Mouse (Mus musculus) ovary, adult 18-20 months (tissue): ENCODE results near the gene Cops9.

Source experiments
- DNase-seq: peaks from one replicate; pipeline ENCODE4 v3.0.0; 2022; ENCODE audit warnings: low spot score, mixed read lengths

Gene Cops9

DNA sequence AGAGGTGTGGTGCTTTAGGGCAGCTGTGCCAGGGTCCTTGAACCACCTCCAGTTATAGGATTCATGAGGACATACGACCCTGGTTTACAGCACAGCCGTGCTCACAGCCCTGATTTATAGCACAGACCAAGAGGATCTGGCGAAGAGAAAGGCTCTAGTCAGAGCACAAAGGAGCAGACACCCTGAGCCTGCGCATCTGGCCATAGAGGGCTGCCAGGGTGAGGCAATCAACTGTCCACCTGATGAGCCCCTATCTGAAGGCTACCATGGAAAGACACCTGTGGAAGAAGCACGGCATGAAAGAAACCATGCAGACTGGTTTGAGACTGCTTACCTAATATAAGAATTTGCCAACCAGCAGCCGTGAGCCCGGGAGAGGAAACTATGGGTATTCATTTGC, 4.8 kb upstream of the Cops9 start:
- DNase-seq = no peak

DNA sequence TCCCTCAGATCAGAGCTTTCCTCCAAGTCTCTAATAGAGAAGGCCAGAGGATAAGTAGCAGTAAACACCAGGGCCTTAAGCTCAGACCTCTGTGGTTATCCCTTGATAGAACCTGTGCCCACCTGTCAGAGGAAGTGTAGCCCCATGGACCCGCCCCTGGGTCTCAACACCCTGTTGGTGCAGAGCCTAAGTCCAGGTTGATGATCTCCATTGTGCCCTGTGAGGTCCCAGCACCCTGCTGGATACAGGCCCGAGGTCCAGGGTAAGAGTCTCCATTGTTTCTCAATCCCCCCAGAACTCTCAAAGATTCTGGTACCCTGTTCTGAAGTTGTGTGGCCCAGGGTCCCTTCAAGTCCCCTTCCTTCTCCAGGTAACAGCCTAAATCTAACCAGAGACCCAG, 4.3 kb upstream of the Cops9 start:
- DNase-seq = no peak

GRCm38 (mm10) chr1:92644916-92645315, 3.1 kb upstream of the Cops9 start:
- DNase-seq = no peak

GRCm38 (mm10) chr1:92643691-92644090, 1.9 kb upstream of the Cops9 start:
- DNase-seq = no peak

GRCm38 (mm10) chr1:92640393-92640792, 1.4 kb downstream of the Cops9 start:
- no peak for DNase-seq

DNA sequence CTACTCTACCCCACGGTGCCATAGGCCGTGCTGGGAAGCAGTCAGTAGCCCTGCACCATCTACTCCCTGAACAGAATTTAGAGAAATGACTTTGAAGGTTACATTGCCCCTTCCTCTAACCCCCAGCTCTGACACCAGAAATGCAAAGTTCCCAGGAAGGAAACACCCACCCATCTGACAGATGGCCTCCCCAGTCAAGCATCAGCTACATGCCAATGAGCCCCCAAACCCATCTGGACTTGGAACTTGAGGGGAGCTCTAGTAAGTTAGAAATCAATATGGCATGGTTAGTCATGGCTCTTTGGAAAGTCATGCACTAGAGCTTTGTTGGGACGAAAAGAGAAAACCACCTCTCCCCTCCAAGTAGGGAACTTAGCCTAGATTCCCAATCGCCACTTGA, 3.0 kb downstream of the Cops9 start:
- DNase-seq = no peak

DNA sequence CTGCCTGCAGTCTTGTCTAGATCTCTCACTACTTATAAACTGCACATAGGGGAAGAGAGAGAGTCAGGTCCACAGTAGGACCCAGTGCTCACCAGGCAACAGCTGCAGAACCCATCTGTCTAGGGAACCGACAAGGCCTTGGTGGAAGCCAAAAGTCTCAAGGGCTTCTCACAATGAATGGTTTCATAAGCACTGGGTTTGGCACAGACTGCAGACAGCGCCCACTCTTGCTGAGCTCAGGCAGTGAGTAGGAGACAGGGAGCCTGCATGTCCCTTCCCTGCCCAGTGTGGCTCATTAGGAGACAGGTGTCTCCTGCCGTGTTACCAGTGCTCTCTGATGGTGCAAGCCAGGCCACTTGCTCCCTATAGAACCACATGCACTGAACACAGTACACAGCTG, 3.6 kb downstream of the Cops9 start:
- no peak for DNase-seq

- no peak for DNase-seq
Observed at GRCm38 (mm10) chr1:92637501-92638172, 4.1 kb downstream of the Cops9 start.

GRCm38 (mm10) chr1:92636676-92637075, 5.1 kb downstream of the Cops9 start:
- DNase-seq = no peak

- no peak for DNase-seq
Observed at GRCm38 (mm10) chr1:92636015-92636414, 5.8 kb downstream of the Cops9 start.

DNA sequence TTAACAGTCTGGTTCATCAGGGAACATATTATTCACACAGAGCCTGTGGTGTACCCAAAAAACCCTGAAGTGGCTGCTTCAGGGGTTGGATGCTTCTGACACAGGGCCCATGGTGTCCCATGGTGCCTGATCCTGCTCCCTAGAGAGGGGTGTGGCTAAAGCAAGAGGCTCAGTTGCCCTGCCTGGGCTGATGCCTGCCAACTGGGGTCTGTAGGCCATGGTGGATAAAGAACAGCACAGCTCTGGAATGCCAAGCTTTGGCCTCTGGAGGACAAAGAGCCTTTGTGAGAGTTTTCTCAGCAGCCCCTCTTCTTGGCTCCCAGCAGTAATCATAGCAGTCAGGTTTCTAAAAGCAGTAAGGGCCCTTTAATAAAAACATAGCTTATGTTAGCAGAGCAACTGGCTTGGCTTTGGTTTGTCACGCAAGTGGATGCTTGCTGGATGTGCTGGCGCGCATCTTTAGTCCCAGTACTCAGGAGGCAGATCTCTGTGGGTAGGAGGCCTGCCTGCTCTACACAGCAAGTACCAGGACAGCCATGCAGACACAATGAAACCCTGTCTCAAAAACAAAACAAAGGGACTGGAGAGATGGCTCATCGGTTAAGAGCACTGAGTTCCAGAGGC, 6.7 kb downstream of the Cops9 start:
- DNase-seq = no peak

GRCm38 (mm10) chr1:92634569-92634968, 7.2 kb downstream of the Cops9 start:
- no peak for DNase-seq

GRCm38 (mm10) chr1:92633726-92634125, 8.1 kb downstream of the Cops9 start:
- DNase-seq = no peak

DNA sequence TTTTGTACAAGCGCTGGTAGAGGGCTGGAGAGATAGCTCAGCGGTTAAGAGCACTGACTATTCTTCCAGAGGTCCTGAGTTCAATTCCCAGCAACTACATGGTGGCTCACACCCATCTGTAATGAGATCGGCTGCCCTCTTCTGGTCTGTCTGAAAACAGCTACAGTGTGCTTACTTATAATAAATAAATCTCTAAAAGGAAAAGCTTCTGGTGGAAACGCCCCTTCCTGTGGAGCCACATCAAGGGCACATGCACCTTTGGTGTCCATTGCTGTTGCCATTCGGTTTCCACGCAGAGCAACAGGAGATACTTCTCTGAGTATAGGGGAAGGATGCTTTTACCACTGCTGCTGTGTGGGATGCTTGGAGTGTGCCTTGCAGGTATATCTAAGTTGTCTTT, 8.8 kb downstream of the Cops9 start:
- no peak for DNase-seq

DNA sequence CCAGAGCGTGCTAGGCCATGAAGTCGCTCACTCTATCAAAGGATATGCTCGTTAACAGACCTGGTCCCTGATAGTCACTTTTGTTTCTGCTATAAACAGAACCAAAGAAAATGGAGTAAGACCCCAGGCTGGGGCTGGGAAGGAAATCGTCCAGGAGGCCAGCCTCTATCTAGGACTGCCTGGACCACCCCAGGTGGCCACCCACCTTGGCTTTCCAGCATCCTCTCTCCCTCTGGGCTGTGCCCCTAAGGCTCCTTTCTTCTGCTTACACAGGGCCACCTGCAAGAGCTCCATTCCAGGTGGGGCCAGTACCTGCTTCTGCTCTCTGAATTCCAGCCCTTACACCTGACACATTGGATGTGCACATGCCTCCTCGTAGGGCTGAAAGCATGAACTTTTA, 9.6 kb downstream of the Cops9 start:
- no peak for DNase-seq

DNA sequence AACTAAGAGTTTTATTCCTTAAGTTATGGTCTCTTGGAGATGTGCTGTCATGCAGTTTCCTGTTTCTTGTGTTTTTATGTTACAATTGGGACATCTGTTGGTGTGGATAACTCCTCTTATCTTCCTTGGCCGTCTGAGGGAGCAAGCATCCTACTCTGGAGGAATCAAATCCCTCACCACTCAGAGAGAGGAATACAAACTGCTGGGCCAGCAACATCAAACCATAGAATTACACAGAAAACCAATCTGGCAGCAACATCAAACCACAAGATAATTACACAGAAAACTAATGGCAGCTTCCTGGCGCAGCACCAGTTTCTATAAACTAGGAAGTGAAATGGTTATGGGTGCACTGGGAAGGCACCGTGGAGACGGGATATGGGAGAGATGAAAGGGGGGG, 13.6 kb downstream of the Cops9 start:
- no peak for DNase-seq

GRCm38 (mm10) chr1:92618360-92618759, 23.4 kb downstream of the Cops9 start:
- peak; percentile 52 for DNase-seq

DNA sequence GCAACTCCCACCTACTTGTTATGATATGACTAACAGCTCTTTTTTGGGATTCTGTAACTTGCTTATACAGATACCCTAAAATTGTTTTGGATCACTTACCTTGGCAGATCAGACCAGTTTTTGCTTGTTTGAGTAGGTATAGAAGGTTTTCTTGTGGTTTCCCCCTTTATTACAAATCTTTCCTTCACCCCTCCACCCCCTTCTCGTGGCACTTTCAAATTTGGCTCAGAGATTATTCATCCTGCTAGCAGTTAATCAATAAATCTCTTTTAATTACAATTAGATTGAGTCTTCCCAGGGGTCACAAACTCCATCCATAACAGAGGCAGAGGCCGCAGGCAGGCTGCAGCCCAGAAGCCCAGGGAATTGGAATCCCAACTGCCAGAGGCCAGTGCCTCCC, 24.3 kb downstream of the Cops9 start, which contains the start of gene Olfr12:
Olfr12 (plus strand) TSS at position 301 of the 400 bp plus-strand sequence.
- DNase-seq = no peak

- DNase-seq = no peak
Observed at GRCm38 (mm10) chr1:92616046-92616445, 25.7 kb downstream of the Cops9 start.

DNA sequence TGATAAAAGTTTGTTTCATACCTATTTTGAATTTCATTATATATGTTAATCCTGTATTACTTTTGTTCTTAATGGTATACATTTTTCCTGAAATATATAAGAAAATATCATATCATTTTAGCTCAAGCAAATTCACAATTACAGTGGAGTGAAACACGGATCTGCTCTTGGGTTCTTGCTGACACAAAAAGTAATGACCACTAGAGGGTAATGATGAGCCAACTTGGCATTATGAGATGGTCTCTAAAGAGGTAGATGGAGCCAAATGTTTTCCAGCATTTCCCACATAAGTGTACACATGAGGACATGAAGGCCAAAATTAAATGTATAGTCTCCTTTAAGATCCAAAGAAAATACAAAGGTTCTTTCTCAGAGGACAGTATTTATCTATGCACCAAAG, 27.3 kb downstream of the Cops9 start:
- no peak for DNase-seq

DNA sequence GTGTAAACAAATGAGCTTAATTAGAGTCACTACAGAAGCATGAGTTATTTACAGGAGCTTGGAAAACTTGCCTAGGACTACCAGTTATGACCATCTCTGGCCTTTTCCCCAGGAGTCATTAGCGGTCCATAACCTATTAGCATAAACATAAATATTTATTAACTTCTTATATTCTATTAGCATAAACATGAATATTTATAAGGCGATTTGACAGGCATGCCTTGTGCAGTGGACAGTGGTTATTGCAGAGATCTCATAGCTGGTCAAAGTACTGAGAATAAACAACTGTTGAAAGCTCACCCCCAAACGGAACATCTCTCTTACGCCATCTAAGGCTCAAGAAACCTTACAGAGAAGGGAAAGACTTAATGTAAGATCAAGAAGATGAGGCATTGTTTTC, 28.6 kb downstream of the Cops9 start:
- no peak for DNase-seq

DNA sequence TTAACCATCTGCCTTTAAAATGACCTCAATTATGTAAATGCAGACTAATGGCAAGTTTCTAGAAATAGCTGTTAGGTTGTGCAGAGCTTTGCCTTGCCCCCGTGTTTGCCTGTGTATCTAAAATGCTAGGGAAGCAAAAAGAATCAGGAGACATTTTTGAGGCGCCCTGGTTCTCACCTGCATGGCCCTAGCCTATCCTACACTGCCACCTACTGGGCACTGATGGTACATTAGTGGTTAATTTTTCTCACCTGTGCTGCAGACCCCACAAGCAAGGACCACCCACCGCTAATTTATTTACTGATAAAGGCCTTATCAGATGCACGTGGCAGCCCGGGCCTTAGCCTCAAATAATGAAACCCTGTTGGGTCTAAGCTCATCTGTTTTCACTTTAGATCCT, 30.8 kb downstream of the Cops9 start:
- no peak for DNase-seq

DNA sequence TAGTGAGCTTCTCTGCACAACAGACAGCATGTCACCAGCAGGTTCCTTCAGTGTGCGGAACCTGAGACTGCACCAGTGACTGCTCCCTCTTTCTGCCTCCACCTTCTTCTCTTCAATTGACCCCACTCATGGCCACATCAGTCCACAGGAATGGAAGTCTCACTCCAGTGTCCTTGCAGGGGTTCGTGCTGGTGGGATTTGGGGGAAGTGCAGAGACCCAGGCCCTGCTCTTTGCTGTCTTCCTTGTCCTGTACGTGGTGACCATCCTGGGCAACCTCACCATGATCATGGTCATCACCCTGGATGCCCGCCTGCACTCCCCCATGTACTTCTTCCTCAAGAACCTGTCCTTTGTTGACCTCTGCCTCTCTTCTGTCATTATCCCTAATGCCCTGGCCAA, 34.1 kb downstream of the Cops9 start:
- DNase-seq = no peak

DNA sequence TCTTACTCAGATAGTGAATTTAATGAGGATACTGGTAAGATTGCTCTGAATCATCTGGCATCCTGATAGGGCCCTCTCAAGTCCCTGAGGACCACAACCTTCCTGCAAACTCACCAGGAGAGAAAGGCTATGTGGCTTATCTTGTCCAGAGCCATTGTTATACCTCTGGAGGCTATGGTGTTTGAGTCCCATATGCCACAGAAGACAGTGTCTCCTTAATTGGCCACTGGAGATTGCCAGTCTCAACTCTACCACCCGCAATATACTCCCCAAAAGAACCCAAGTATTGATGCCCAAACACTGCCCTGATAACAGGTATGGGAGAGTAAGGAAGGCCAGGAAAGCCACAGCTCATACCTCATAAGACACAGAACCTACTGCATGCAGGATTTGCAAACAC, 36.3 kb downstream of the Cops9 start, which contains the start of gene Olfr1410:
Olfr1410 (plus strand) TSS at position 301 of the 400 bp plus-strand sequence.
- no peak for DNase-seq
